Mouse (Mus musculus): Measurements from ENCODE around the gene Camk2b.

- TF ChIP-seq CTCF (IDR thresholded peaks at IDR 0.05; ENCODE audit: borderline replicate concordance, insufficient read depth, low read length) (no peak), POLR2A (IDR thresholded peaks at IDR 0.05; ENCODE audit: low read depth, low read length) (no peak)
These were observed 67.7 kb downstream of the Camk2b start for GRCm38 (mm10) chr11:5998472-5998871.

Measured in embryonic fibroblast, embryonic 13.5 days (primary cell).